Mouse (Mus musculus) left cerebral cortex, postnatal 14 days (tissue): Measurements from ENCODE around the gene Gm7029. TPM values are rescaled to one million over a fixed set of nuclear protein-coding genes. Genes with fewer than 3 reads are reported as not detected.
"Not testable (repeated sequence)": the region's sequence is repeated elsewhere in the genome, so short reads cannot be mapped to it uniquely, and the experiment has no call there.

Source experiments
- DNase-seq, 2 experiments: peaks; one replicate each; pipeline ENCODE4 v3.0.0; 2021 to 2022; ENCODE audit warnings: low spot score in 2 of 2, mixed read lengths in 1 of 2
- intact Hi-C: fragments of 180-260 bp; cut with DNase I; formaldehyde crosslinking; loops from one replicate; pipeline ENCODE4 v1.15.1; 2025
- total RNA-seq, 2 experiments: library from RNA; stranded (reverse); gene quantifications; 2 replicates each; pipeline ENCODE4 v1.2.3; 2021

The Gm7029 gene
- total RNA-seq, 2 experiments from 2014 or later: not detected

DNA sequence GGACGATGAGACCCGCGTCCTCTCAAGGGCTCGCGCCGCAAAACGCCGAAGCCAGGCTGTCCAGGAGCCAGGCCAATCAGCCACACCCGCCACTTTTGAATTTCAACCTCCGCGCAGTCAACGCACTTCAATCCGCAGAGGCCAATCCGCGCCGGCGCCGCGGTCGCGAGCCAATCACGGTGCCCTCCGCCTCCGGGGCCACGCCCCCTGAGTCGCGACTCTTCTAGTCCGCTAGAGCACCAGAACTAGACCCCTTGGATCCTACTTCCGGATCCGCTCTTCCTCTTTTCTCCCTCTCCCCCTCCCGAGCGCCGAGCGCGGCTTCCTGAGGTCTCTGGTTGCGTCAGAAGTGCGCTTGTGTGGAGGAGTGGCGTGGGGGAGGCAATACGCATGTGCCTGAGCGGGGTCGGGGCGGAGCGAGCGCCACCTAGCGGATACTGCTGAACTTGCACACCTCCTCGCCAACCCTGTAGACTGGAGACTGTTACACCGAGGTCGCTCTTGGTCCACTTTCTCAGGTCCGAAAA, 17.0 kb downstream of the Gm7029 start, which contains the start of gene Kifc1:
Kifc1 (minus strand) TSS at position 129 of the 527 bp plus-strand sequence.
- intact Hi-C loops: no loop called here
- DNase-seq: peak; percentile 100

DNA sequence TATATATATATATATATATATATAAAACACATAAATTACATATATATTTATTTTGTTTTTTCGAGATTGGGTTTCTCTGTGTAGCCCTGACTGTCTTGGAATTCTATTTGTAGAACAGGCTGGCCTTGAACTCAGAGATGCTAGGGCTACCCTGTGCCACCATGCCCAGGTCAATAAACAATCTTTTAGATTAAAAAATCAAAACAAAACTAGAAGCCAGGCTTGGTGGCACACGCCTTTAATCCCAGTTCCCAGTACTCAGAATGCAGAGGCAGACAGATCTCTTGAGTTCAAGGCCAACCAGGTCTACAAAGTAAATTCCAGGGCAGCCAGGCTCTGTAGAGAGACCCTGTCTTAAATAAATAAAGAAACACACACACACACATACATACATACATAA, 17.7 kb downstream of the Gm7029 start:
- no peak for DNase-seq
- intact Hi-C loops: no loop called here

DNA sequence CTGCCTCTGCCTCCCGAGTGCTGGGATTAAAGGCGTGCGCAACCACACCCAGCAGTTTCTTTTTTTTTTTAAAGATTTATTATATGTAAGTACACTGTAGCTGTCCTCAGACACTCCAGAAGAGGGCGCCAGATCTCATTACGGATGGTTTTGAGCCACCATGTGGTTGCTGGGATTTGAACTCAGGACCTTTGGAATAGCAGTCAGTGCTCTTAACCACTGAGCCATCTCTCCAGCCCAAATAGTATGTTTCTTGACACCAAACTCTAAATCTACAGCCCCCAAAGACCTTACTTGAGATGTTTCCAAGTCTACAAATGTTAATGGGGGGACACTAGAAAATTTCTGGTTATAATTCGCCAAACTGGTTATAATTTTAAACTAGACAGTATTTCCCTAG, 18.3 kb downstream of the Gm7029 start:
- DNase-seq, intact Hi-C loops: not testable (repeated sequence)

DNA sequence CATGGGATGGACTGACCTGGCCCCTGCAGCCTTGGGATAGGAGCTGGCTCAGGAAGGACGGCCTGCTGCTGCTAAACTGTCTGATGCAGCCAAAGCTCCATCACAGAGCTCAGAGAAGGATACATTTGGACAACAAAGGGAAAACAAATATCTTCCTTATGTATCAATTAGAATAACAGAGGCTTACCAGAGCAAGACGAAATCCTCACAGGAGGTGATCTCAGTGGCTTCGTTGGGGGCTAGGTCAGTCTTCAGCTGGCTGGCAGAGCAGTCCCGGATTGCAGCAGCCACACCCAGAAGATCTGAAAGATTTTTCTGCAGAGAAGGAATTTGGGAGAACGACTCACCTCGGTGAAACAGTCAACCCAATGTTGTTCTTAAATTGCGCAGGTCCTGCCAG, 18.8 kb downstream of the Gm7029 start:
- DNase-seq: no peak
- intact Hi-C loops: no loop called here

DNA sequence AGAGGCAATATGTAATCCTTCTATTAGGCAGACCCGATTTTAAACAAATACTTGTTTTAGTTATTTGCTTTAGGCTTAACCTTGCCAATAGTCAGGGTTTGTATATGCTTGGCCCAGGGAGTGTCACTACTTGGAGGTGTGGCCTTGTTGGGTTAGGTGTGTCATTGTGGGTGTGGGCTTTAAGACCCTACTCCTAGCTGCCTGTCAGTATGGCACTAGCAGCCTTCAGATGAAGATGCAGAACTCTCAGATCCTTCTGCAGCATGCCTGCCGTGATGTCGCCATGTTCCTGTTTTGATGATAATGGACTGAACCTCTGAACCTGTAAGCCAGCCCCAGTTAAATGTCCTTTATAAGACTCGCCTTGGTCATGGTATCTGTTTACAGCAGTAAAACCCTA, 19.4 kb downstream of the Gm7029 start:
- DNase-seq, intact Hi-C loops: not testable (repeated sequence)

DNA sequence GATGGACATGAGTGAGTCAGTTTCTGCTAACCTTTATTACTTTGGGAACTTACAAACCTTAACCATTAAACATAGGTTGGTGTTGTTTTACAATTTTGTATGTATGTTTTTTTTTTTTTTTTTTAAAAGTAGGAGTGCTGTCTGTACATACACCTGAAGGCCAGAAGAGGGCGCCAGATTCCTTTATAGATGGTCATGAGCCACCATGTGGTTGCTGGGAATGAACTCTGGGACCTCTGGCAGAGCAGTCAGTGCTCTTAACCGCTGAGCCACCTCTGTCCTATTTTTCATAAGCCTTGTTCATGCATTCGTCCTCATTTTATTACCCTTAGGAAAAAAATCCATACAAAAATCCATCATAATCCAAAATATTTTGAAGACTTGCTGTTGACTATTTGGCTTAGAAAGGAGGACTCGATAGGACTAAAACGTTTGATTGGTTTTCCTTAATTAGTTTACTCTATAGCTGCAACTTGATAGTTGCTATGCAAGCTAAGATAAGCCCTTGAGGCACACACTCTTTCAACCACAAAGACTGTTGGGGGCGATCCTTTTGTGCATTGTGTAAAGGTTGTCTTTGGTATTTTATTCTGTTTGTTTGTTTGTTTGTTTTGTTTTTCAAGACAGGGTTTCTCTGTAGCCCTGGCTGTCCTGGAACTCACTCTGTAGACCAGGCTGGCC, 23.6 kb downstream of the Gm7029 start:
- intact Hi-C loops: no loop called here

DNA sequence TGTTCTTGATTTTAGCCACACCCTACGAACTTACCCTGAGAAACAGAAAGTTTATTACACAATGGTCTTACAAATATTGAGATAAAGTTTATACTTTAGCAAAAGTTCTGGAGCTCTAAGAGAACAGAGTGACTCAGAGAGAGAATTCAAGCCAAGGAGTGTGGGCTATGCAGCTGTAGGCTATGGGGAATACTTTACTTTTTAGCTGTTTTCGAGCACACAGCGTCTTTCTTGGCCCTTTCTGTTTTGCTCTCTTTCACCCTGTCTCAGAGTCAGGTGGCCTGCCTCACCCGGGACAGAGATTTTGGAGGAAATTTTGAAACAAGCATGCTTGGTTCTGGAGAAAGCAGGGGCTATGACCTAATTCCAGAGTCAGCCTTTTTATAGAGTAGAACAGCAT, 24.6 kb downstream of the Gm7029 start:
- DNase-seq, intact Hi-C loops: not testable (repeated sequence)

More for the DNA sequence above, 23.6 kb downstream of the Gm7029 start:
- no peak for DNase-seq

DNA sequence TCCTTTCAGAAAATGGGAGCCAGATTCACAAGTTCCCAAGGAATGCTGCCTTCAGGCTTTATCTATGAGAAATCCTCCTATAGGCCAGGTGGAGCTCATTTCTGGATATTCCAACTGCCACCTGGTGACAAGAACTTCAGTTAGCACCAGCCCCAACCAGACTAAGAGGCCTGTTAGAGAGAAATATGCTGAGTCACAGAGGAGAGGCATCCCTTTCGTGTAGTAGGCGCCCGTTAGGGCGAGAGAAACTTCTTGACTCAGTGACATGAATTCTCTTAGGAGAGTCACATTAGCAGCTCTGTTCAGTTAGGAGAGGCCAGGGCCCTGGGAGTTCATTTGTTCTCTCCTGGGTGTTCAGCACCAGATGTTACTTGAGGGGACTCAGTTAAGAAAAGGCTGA, 26.0 kb downstream of the Gm7029 start:
- DNase-seq: no peak
- intact Hi-C loops: no loop called here

DNA sequence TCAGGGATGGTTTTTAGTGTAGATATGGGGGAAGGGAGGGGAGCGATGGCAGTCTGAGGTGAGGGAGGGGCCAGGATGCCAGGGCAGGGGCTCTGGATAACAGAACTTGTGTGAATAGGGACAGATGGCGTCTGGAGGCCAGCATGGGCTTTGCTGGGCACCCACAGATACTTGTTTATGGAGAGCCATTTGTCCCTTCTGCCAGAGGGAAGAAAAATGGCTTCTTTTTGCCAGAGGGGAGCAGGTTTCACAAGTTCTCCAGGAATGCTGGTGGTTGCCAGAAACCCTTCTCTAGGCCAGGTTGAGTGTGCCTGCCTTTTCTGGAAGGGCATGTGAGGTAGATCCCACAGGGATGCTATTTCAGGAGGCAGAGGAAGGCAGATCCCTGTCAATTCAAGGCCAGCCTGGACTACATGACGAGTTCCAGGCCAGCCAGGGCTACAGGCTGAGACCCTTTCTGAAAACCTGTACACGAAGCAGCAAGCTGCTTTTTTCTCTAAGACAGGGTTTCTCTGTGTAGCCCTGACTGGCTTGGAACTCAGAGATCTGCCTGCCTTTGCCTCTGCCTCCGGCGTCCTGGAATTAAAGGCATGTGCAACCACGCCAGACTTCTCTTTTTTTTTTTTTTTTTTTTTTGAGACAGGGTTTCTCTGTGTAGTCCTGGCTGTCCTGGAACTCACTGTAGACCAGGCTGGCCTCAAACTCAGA, 26.8 kb downstream of the Gm7029 start:
- intact Hi-C loops: no loop called here
- no peak for DNase-seq

DNA sequence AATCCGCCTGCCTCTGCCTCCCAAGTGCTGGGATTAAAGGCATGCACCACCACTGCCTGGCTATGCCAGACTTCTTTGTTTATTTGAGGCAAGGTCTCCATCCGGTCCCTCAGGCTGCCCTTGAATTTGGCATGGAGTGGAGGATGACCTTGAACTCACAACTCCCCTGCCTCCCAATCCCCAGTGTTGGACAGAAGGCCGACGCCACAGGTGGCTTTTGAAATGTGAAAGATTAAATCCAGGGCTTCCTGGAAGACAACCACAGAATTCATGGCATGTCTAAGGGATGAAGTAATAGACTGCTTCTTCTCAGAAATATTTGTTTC, 27.3 kb downstream of the Gm7029 start:
- intact Hi-C loops: no loop called here
- no peak for DNase-seq

DNA sequence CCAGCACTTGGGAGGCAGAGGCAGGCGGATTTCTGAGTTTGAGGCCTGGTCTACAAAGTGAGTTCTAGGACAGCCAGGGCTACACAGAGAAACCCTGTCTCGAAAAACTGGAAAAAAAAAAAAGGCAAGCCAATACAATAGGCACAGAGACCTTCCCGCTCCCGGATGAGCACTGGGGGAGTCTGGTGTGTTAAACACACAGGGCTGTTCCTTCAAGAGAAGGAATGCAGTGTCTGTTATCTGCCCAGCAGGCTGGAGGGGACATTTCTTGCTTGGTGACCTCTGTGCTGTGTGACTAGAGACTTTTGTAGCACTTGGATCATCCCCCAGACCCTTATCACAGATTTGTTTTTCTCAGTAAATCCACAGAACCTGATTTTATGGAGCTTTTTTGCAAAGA, 28.0 kb downstream of the Gm7029 start:
- intact Hi-C loops: no loop called here
- DNase-seq: no peak

DNA sequence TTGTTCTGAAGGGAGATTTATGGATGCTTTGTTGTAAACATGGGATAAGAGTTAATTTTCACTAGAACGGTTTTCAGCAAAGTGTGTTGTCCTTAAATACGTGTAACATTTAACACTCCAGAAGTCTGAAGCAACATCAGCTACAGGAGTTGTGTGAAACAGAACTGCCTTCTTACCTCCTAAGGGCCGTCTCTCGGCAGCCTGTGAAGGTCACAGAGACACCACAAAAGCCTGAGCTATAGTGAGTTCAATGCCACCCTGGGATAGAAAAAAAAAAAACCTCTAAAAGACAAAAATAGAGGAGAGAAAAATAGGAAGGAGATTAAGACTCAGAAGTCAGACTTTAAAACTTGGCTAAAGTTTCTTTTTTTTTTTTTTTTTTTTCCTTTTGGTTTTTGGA, 28.4 kb downstream of the Gm7029 start:
- intact Hi-C loops: no loop called here
- DNase-seq: no peak

DNA sequence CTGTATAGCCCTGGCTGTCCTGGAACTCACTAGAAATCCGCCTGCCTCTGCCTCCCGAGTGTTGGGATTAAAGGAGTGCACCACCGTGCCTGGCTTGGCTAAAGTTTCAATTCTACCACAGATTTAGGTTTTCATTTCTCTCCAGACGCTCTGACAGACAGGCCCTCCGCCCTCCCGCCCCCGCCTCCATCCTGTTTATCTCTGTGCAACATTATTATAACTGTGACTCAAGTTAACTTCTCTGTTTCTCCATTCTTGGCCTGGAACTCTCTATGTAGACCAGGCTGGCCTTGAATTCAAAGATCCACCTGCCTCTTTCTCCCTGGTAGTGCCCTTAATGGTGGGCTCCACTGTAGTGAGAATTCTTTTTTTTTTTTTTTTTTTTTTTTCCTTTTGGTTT, 28.9 kb downstream of the Gm7029 start:
- intact Hi-C loops: no loop called here
- no peak for DNase-seq

DNA sequence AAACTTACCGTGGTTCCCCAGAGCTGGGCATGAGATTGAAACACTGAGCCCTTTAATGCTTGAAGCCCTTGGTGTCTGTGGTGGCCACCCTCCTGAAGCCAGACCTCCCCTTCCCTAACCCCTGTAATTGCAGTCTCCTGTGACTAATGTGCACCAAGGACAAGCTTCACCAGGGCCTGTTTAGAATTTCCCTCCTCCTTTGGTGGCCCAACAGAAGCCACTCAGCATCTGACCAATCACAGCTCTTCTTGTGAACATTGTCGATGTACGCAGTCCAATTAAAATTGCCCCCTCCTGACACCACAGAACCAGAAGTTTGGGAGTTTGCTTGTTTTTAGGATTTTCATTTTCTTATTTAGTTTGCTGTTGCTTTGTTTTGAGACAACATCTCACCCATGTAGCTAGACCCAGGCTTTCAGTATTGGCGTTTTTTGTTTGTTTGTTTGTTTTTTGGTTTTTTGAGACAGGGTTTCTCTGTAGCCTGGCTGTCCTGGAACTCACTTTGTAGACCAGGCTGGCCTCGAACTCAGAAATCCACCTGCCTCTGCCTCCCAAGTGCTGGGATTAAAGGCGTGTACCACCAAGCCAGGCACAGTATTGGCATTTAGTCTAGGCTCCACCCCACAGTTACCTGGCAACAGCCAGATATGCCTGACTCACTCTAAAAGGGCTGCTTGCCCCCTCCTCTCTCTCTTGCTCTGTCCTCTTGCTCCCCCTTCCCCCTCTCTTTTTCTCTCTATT, 30.4 kb downstream of the Gm7029 start:
- intact Hi-C loops, DNase-seq: not testable (repeated sequence)

DNA sequence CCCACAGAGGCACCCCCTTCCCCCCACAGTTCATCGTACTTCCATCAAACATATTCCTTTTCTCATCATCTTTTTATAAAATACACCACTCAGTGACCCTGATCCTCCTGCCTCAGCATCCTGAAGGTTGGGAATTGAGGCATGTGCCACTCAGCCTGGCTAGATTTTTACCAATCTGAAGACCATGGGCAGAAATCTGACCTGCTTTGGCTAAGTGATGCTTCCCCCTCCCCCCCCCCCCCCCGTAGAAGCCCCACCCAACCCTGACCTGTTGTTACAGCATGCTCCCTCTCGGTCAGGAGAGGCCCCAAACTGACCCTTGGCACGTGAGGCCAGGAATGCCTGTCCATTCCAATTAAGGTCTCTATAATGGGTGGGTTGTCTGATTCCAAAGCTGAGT, 31.2 kb downstream of the Gm7029 start, which contains the start of gene Platr17:
Platr17 (plus strand) TSS at position 301 of the 400 bp plus-strand sequence.
- DNase-seq, intact Hi-C loops: not testable (repeated sequence)

DNA sequence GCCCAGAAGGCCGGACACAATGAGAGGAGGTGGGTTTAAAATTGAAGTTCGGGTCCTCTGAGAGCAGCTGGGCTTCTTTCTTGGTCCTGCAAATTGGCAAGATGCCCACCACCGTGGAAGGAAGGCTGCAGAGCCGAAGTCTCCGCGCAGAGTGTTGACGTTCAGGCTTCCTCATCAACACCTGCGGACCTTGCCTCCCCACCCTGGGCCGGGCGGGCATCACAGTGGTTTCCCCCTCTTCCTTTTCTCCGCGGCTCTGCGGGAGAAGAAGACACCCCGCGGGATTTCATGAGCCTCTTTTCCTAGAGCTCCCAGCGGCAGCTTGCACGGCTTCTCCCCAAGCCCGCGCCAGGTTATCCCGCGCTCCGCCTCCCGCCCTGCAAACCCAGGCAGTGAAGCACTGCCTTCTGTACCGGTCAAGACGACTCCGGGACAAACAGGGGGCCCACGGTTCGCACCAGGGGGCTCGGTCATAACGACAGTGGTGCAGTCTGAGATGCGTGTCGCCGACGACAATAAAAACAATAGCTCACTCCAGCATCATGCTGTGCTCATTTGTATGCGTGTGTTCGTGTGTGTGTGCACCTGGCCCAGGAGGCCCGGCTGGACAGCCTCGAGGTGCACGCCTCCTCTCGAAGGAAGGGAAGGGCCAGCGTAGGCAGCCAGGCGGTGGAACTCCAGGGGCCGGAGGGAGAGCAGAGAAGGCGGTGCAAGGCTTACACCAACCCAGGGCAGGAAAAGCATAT, 34.9 kb downstream of the Gm7029 start:
- peak; percentile 54 to 71 for DNase-seq
- intact Hi-C loops: no loop called here

DNA sequence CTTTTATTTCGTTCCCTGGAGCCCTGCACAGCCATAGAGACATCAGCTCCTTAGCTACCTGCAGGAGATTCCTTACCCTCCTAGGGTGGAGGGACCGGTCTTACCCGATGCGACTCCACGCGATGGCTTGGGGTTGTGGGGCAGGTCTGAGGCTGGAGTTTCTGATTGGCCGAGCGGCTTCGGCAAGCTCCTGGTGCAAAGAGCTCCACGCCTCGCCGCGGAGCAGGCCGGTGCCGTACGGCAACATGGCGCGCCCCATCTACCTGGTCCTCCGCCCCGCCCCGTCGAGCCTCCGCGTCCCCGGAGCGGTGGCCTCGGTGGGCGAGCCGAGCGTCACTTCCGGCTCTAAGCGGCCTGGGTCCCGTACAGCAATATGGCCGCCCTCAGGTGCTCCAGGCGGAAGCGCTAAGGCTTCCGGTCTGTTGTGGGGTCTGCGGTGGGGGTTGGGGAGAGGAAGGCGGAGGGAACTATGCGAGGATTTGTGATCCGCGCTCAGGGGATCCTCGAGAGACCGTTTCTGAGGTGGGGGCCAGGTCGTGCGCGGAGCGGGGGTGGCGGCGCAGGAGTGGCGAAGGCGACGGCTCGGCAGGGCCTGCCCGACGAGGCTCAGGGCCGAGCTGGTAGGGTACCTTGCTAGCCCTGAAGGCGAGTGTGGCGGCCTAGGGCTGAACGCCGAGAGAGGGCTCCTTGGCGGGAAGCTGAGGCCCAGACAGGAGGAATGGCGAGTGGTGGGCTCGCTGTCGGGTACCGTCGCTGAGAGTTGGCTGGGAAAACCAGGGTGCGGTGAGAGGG, 35.6 kb downstream of the Gm7029 start, which contains the start of gene Daxx:
Daxx (plus strand) TSS at position 338 of the 792 bp plus-strand sequence.
- DNase-seq: peak; percentile 98
- intact Hi-C loops: no loop called here

DNA sequence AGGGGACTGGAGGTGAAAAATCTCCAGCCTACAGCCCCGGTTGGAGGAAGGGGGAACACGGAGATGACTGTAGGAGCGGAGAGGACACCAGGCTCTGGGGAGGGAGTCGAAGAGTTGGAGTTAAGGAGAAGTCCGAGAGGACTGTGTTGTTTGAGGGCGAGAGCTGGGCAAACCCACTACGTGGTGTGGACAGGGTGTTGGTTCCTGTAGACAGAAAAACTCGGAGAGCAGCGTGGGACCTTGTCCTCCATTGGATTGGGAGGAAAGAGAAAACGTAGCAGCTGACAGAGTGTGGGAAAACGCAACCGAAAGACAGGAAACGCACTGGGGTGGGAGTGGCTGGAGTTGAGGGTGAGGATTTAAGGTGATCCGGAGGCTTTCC, 36.2 kb downstream of the Gm7029 start:
- DNase-seq: peak in 1 of 2 experiments; percentile 44

More for the DNA sequence above, 36.2 kb downstream of the Gm7029 start:
- intact Hi-C loops: no loop called here
